Mouse (Mus musculus): ENCODE measurements around the gene Cdc42bpg. TPM values are rescaled to one million over a fixed set of nuclear protein-coding genes. Genes with fewer than 3 reads are reported as not detected.

Gene Cdc42bpg
- 1 to 10 TPM; 2.7 to 2.9 TPM for total RNA-seq (2021)

DNA sequence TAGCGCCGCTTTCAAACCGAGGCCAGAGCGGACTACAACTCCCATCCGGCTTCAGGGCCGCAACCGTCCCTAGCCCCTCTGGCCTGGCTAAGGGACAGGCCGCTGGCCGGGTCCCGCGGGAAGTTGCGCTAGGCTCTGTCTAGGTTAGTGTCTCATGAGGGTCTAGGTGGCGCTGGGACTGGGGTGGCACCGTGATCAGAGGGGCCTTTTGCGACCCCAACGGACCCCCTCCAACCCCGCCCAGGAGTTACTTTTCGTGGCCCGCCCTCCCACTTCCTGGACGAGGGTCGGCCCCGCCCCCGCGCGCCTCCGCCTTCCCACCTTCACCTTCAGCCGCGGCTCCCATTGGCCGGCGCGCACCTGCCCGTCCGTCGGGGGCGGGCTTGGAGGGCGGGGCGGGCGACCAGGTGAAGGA lies at the start of gene Cdc42bpg:
Gene Cdc42bpg, plus strand, starts transcription at position 320 of the 415 bp plus-strand sequence.
- intact Hi-C loops (cut with DNase I): no loop called here

GRCm38 (mm10) chr19:6260428-6260827 lies 45.8 kb upstream of the Cdc42bpg start:
- intact Hi-C loops (cut with DNase I): no loop called here
- no peak for DNase-seq (ENCODE audit: low spot score in 2 of 2)

More for the DNA sequence above, at the start of gene Cdc42bpg:
- no peak for DNase-seq (ENCODE audit: low spot score in 2 of 2)

GRCm38 (mm10) chr19:6260946-6261345 lies 45.3 kb upstream of the Cdc42bpg start:
- intact Hi-C loops (cut with DNase I): no loop called here
- no peak for DNase-seq (ENCODE audit: low spot score in 2 of 2)

GRCm38 (mm10) chr19:6261379-6261778 lies 44.9 kb upstream of the Cdc42bpg start:
- intact Hi-C loops (cut with DNase I): no loop called here
- DNase-seq (ENCODE audit: low spot score in 2 of 2): no peak

DNA sequence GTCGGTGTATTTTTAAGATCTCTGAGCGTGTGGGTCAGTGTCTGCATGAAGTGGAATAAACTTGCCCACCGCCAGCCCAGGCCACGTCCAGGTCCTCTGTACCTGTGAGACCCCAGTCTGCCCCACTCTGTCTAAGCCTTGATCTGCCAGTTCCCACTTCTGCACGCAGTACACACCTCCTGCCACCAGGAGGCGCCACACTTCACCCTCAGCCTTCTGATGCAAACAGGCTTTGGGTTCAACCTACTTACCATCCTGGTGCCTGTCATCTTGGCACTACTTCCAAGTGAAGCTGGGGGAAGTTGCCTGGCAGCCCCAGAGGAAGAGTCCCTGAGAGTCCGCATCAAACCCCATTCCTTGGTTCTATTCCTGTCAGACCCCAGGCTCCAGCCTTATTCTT lies 44.0 kb upstream of the Cdc42bpg start:
- peak; percentile 34 to 62 for DNase-seq (ENCODE audit: low spot score in 2 of 2)
- intact Hi-C loops (cut with DNase I): no loop called here

GRCm38 (mm10) chr19:6262839-6263433 lies 43.3 kb upstream of the Cdc42bpg start:
- intact Hi-C loops (cut with DNase I): no loop called here
- DNase-seq (ENCODE audit: low spot score in 2 of 2): no peak

GRCm38 (mm10) chr19:6264200-6264599 lies 42.1 kb upstream of the Cdc42bpg start:
- intact Hi-C loops (cut with DNase I): no loop called here
- peak in 1 of 2 experiments; percentile 74 for DNase-seq (ENCODE audit: low spot score in 2 of 2)

GRCm38 (mm10) chr19:6264945-6265344 lies 41.3 kb upstream of the Cdc42bpg start:
- intact Hi-C loops (cut with DNase I): no loop called here

GRCm38 (mm10) chr19:6265727-6266182 lies 40.5 kb upstream of the Cdc42bpg start:
- intact Hi-C loops (cut with DNase I): no loop called here
- DNase-seq (ENCODE audit: low spot score in 2 of 2): no peak

More at GRCm38 (mm10) chr19:6264945-6265344, 41.3 kb upstream of the Cdc42bpg start:
- no peak for DNase-seq (ENCODE audit: low spot score in 2 of 2)

GRCm38 (mm10) chr19:6267306-6268169 lies 38.7 kb upstream of the Cdc42bpg start:
- intact Hi-C loops (cut with DNase I): loop anchor here (1.0 kb wide), 2 partner anchors 38 to 64 kb away; no protein-coding TSS in a partner anchor

DNA sequence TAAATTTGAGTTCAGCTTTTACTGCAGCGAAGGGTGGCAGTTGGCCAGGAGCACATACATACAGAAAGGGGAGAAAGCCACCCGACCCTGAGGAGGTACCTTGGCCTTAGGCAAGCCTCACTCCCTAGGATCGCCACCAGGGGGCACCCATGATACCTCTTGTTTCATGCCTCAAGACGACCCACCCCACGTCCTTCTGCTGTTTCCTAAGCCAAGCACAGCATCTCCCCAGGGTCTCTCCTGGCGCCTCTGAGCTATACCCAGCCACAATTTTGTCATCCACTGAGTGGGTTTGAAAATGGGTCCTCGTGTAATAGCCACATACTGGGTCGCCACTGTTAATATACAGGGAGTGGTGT lies 38.1 kb upstream of the Cdc42bpg start:
- intact Hi-C loops (cut with DNase I): loop anchor here (1.0 kb wide), 2 partner anchors 37 to 63 kb away; no protein-coding TSS in a partner anchor
- peak; percentile 81 to 85 for DNase-seq (ENCODE audit: low spot score in 2 of 2)

More at GRCm38 (mm10) chr19:6267306-6268169, 38.7 kb upstream of the Cdc42bpg start:
- DNase-seq (ENCODE audit: low spot score in 2 of 2): no peak

DNA sequence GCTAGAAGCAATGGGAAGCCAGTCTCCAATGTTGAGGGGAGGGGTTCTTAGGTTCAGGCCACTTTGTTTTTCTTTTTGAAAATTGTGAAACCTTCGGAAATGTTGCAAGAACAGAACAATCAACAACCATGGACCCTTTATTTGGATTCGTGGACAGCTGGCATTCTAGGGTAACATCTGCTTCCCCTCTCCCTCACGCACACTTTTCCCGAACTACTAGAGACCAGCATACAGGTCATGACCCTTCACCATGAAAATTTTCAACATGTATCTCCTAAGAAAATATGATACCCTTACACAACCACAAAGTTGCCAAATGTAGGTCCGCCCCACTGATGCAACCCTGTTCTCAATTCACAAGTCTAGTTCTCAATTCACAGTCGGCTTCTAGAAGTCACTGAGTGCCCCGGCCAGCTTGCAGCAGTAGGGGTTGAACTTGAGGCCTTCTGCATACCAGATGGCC lies 37.6 kb upstream of the Cdc42bpg start:
- intact Hi-C loops (cut with DNase I): loop anchor here (1.0 kb wide), 2 partner anchors 37 to 63 kb away; no protein-coding TSS in a partner anchor
- no peak for DNase-seq (ENCODE audit: low spot score in 2 of 2)

DNA sequence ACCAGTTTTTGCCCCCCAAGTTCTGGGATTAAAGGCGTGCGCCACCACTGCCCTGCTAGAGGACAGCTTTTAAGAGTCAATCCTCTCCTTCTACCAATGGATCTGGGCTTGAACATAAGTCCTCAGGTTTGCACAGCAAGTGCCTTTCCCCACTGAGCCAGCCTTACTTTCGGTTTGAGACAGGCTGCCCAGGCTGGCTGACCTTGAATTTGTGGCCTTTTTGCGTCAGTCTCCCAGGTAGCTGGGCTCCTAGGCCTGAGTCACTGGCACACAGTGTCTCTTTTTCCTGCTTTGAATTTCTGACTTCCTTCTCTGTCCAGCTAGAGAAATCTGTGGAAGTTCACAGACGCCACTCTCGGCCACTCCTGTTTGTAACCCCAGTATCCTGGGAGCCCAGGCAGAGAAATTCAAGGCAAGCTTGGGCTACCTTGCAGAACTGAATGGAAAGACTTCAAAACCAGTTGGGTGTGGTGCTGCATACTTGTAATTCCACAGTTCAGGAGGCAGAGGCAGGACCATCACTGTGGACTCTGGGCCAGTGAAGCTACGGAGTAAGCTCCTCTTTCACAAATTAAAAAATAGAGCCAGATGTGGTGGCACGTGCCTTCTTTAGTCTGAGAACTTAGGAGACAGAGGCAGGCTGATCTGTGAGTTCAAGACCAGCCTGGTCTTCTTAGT lies 36.3 kb upstream of the Cdc42bpg start:
- intact Hi-C loops (cut with DNase I): no loop called here
- no peak for DNase-seq (ENCODE audit: low spot score in 2 of 2)

DNA sequence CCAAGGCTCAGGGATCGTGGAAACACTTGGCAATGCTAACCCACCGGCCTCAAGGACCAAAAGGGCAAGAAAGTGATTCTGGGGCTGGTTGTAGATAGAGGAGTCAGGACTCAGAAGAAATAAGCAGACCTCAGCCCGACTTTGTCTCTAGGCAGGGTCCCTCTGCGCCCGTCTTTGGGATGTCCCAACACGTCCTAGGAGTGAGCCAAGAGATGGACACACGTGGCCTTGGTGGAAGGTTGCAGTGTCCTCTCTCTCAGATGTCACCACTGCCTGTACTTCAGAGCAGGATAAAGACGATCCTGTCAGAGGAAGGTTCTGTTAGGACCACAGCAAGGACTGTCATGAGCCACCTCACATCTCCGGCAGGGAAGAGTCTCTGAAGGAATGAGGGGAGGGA lies 35.6 kb upstream of the Cdc42bpg start:
- intact Hi-C loops (cut with DNase I): no loop called here
- no peak for DNase-seq (ENCODE audit: low spot score in 2 of 2)

GRCm38 (mm10) chr19:6271206-6271605 lies 35.0 kb upstream of the Cdc42bpg start:
- intact Hi-C loops (cut with DNase I): no loop called here
- no peak for DNase-seq (ENCODE audit: low spot score in 2 of 2)

DNA sequence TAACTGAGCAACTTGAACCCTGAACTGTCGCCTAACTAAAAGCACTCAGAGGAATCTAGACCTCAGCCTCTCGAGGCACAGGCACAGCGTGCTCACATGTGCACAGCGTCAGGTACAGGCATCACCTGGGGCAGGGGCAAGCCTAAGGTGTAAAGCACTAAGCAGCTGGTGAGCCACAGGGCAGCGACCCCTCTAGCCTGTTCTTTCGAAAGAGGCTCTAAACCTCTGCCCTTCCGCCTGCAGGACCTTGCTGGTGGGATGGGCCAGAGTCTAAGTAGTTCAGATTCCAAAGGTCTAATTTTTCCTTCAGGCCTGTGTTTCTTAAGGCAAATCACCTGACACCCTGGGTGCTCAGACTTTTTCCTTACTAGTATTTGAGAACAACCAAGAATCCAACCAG lies 34.2 kb upstream of the Cdc42bpg start:
- no peak for DNase-seq (ENCODE audit: low spot score in 2 of 2)
- intact Hi-C loops (cut with DNase I): no loop called here

DNA sequence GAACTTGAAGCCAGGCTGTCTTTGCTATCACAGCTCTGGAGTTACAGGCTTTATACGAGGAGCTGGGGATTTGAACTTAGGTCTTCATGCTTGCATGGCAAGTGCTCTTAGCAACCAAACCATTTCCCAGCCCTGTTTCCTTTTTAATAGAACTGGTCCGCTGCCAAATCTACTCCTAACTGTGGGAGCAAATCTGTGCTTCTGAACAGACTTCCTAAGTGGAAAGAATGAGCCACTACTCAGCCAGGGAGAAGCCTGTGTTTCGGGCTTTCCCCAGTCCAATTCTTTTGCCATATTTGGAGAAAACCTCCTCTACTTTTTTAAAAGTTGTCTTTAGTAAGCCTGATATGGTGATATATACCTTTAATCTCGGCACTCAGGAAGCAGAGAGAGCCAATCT lies 33.5 kb upstream of the Cdc42bpg start:
- intact Hi-C loops (cut with DNase I): no loop called here
- DNase-seq (ENCODE audit: low spot score in 2 of 2): peak; percentile 27 to 74

GRCm38 (mm10) chr19:6273592-6273991 lies 32.7 kb upstream of the Cdc42bpg start:
- intact Hi-C loops (cut with DNase I): no loop called here
- DNase-seq (ENCODE audit: low spot score in 2 of 2): no peak

DNA sequence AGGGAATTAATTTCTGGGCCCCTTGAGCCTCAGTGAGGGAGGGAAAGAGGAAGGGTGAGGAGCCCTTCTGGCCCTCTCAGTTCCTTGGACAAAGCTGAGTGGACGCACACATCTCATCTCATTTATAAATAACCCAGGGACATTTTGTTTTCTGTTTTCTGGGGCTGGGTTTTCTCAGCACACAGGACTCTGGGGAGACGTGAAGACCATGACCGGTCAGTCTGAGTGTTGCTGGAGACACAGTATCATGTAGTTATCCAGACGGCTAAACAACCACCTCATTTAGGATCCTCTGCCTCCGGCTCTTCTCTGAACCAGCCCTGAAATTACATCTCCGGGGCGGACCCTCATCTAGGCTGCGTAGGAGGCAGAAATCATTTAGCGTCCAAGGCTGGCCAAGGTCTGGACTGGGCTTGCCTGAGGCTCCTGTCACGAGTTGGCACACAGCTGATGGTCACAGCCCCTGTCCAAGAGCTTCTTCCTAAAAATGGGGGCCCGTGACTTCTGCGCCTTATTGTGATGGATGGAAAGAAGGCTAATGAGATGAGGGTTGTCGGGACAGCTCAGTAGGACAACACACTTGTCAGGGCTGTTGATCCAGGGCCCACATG lies 32.2 kb upstream of the Cdc42bpg start:
- DNase-seq (ENCODE audit: low spot score in 2 of 2): no peak
- intact Hi-C loops (cut with DNase I): no loop called here

Measured in left cerebral cortex, postnatal 25 days (tissue).